8 mouse cellular contexts compared by ENCODE assay signal in the genomic region with DNA sequence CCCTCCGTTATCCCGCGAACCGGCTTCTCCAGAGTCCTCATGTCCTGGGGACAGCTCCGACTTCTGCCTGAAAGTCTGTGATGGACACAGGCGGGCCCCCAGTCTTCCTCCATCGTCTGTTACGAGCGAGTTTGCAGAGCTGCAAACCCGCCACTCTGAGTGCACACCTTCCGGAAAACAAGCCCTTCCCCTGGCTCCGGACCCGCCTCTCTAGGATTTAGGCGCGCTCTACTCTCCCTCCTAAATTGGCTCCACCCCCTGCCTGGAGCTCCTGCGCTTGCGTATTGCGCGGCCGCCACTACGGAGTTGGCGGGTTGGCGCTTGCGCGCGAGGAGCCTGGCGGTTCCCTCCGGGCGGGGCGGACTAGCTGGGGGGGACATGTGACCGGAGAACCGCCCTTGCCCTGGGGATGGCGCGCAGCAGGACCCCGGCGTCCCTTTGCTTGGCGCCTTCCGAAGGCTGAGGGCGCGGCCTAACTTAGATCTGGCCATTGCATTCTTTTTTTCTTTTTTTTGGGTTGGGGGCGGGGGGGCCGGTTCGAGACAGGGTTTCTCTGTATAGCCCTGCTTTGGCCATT. TPM values are rescaled to one million over a fixed set of nuclear protein-coding genes. Genes with fewer than 3 reads are reported as not detected.
DNase-seq lines count a peak whose midpoint lies in the region; ATAC-seq lines count a peak whose summit lies in the region.

No protein-coding gene starts in this region.

- intact Hi-C loops in left cerebral cortex, postnatal 14 days (cut with DNase I): loop anchor here (2.0 kb wide), 1 partner anchor 17 kb away; the partner anchor contains the start of gene Mtrf1l

- H3K27ac ChIP-seq in intestine, embryonic 14.5 days (ENCODE audit: low read depth): peak overlapping the region; percentile 83

- no peaks in the 10 kb centered on the region for H3K27me3 ChIP-seq in intestine, embryonic 14.5 days (replicated peaks; ENCODE audit: control insufficient read depth, insufficient read depth, low read length)

- no peaks in the 10 kb centered on the region for H3K9me3 ChIP-seq in intestine, embryonic 14.5 days (ENCODE audit: control insufficient read depth, low read length)

- WGBS in intestine, embryonic 14.5 days: 1% methylated on average over 43 of the region's 43 CpGs

- peaks cover 21% of the 10 kb centered on the region for H3K4me1 ChIP-seq in intestine, embryonic 14.5 days (replicated peaks; ENCODE audit: control insufficient read depth, insufficient read depth, low read length)

- peak; percentile 97 for DNase-seq in adrenal gland, postnatal 10 days
- DNase-seq in embryo, embryonic 11.5 days (ENCODE audit: low read depth, low spot score): peak; percentile 93
- peak; percentile 96 for DNase-seq in gastrocnemius, postnatal 25 days
- peak; percentile 98 for DNase-seq in intestine, embryonic 14.5 days (ENCODE audit: low spot score)
- DNase-seq in left cerebral cortex, postnatal 14 days (ENCODE audit: low spot score in 2 of 2): peak; percentile 94 to 96
- peak; percentile 94 for DNase-seq in right cerebral cortex, postnatal 14 days
- peak; percentile 98 for DNase-seq in yolk sac, embryonic 10.5 days (ENCODE audit: low spot score)

- H3K4me3 ChIP-seq in intestine, embryonic 14.5 days (ENCODE audit: low read depth, low read length): peak overlapping the region; percentile 78

- peak overlapping the region; percentile 65 for H3K9ac ChIP-seq in intestine, embryonic 14.5 days (ENCODE audit: low read length)

- H3K36me3 ChIP-seq in intestine, embryonic 14.5 days (ENCODE audit: control insufficient read depth, insufficient read depth, low read length): peaks cover 23% of the 10 kb centered on the region

- peak overlapping the region; percentile 73 for H3K4me2 ChIP-seq in intestine, embryonic 14.5 days (ENCODE audit: low read length)

- peak; percentile 93 for ATAC-seq in intestine, embryonic 14.5 days (replicated peaks; ENCODE audit: low FRiP score, low TSS enrichment, low read depth)
- ATAC-seq in megakaryocyte-erythroid progenitor cell, adult 5-6 weeks (replicated peaks; ENCODE audit: low FRiP score, low TSS enrichment, poor library complexity, severe bottlenecking): peak; percentile 81

RNA-seq across cellular contexts. Expression of gene Fbxo5, which starts 0.4 kb away (rescaled TPM):
- total RNA-seq in adrenal gland, postnatal 10 days (2021): 10 to 100 TPM in 1 of 2 experiments, 1 to 10 TPM in 1; 9.7 to 14.8 TPM
- total RNA-seq in gastrocnemius, postnatal 25 days (2021): under 1 TPM; 0.59 to 0.64 TPM
- polyA plus RNA-seq in intestine, embryonic 14.5 days (2014; fragmentation: Nextera tagmentation; extraction: Ambion mirVana): 61.4 and 66.9 TPM in 2 replicates
- total RNA-seq in left cerebral cortex, postnatal 14 days (2021): 1 to 10 TPM; 1.0 to 1.5 TPM
- total RNA-seq in megakaryocyte-erythroid progenitor cell, adult 5-6 weeks (2014; fragmentation: Nextera tagmentation): 91.9 and 94.5 TPM in 2 replicates
- 39.0 and 49.5 TPM in 2 replicates for total RNA-seq in megakaryocyte-erythroid progenitor cell, adult 5-6 weeks (2017)

RNA-seq across cellular contexts. Expression of gene Mtrf1l, which starts 17.9 kb away (rescaled TPM):
- 10 to 100 TPM in 1 of 2 experiments, 1 to 10 TPM in 1; 8.9 to 12.6 TPM for total RNA-seq in adrenal gland, postnatal 10 days (2021)
- 1 to 10 TPM; 5.6 to 7.3 TPM for total RNA-seq in gastrocnemius, postnatal 25 days (2021)
- 18.5 and 21.9 TPM in 2 replicates for polyA plus RNA-seq in intestine, embryonic 14.5 days (2014; fragmentation: Nextera tagmentation; extraction: Ambion mirVana)
- 10 to 100 TPM; 10.2 to 12.4 TPM for total RNA-seq in left cerebral cortex, postnatal 14 days (2021)
- total RNA-seq in megakaryocyte-erythroid progenitor cell, adult 5-6 weeks (2014; fragmentation: Nextera tagmentation): 13.1 and 16.3 TPM in 2 replicates
- 24.3 and 49.2 TPM in 2 replicates for total RNA-seq in megakaryocyte-erythroid progenitor cell, adult 5-6 weeks (2017)

Comparison
In these comparisons a context has a peak if more than half of its experiments do, and no peak if none do; other contexts are left out.
1. Peak in every context shown above with its lines: DNase-seq, ATAC-seq, H3K4me3 ChIP-seq and H3K27ac ChIP-seq.
2. RNA of gene Fbxo5, which starts 0.4 kb away (total RNA-seq): 39.0 to 94.5 TPM in megakaryocyte-erythroid progenitor cell, adult 5-6 weeks and 9.7 to 14.8 TPM in adrenal gland, postnatal 10 days; 1.0 to 1.5 TPM in left cerebral cortex, postnatal 14 days and 0.59 to 0.64 TPM in gastrocnemius, postnatal 25 days; every median in the first group is over 4 times any median in the second.